8 mouse cellular contexts compared by ENCODE assay signal in the genomic region with DNA sequence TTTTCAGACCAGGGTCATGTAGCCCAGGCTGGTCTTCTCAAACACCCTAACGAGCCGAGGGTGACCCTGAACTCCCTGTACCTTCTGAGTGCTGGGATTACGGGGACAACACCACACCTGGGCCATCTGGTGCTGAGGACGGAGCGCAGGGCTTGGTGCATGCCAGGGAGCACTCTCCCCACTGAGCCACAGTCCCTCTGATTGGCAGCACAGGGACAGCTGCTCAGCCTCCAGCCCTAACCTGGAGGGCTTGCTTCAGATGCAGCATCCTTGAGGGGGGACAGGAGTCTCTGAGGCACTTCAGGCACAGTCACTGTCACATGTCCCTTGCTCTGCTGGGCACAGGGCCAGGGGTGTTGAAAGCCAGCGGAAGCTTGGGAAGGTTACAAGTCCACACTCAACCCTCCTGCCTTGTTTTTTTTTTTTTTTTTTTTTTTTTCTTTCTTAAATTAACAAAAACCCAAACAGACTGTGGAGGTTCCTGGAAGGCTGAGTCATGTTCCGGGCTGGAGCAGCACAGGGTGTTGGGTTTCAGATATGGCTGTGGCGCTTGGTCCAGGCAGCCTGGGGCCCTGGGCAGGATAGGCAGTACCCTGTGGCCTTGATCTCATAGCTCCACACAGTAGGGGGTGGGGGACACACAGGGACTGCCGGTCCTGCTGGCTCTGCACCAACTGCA. TPM values are rescaled to one million over a fixed set of nuclear protein-coding genes. Genes with fewer than 3 reads are reported as not detected.
DNase-seq lines count a peak whose midpoint lies in the region; ATAC-seq and TF ChIP-seq lines count a peak whose summit lies in the region.

No protein-coding gene starts in this region.

- POLR2A ChIA-PET in Patski (lab: Charles Lee) = interaction anchor here (0.6 to 6.8 kb wide), 16 partner anchors 8 to 1773 kb away, joined by 3 to 50 read pairs (median 4); a partner anchor contains a TSS

- peak overlapping the region; percentile 50; the same call in 1 of the 2 replicates for H3K27ac ChIP-seq in hindbrain, embryonic 16.5 days (ENCODE audit: low read depth, low read length)
- H3K27ac ChIP-seq in left cerebral cortex, adult 2 months = peak overlapping the region; percentile 83

- peak overlapping the region; percentile 35; the same call in 1 of the 2 replicates for H3K9ac ChIP-seq in hindbrain, embryonic 16.5 days (ENCODE audit: low read depth, low read length)

- in situ Hi-C loops in Patski (cut with MboI; ENCODE audit: low pct_unique_long_range_greater_than_20kb) = loop anchor here (5.0 kb wide), 2 partner anchors 36 to 84 kb away; a partner anchor contains a TSS

- ATAC-seq in Patski = peak; percentile 65
- peak; percentile 53 for ATAC-seq in hindbrain, embryonic 16.5 days

- no peak overlapping the region for H3K4me3 ChIP-seq in hindbrain, embryonic 16.5 days (ENCODE audit: low read length)
- H3K4me3 ChIP-seq in left cerebral cortex, adult 2 months = no peak overlapping the region

- DNase-seq in Patski (ENCODE audit: low read depth, low spot score) = peak; percentile 96
- DNase-seq in cerebellum, adult 8-10 months = peak; percentile 79
- peak; percentile 85 for DNase-seq in gastrocnemius, adult 18-20 months (ENCODE audit: low spot score)
- DNase-seq in left cerebral cortex, adult 2 months (ENCODE audit: extremely low spot score in 1 of 2, low spot score in 2 of 2) = peak; percentile 69 to 72
- DNase-seq in lung, postnatal 36 days = peak; percentile 94
- DNase-seq in right cerebral cortex, postnatal 14 days = peak; percentile 73
- DNase-seq in thymus, adult 18-20 months = no peak

- no peak for TF ChIP-seq CTCF in Patski (IDR thresholded peaks at IDR 0.05)
- no peak for TF ChIP-seq CTCF in left cerebral cortex, adult 2 months (IDR thresholded peaks at IDR 0.05)

- CTCF ChIA-PET in Patski (lab: Charles Lee) = interaction anchor here (0.6 to 1.2 kb wide), 4 partner anchors 10 to 19 kb away, joined by 3 to 4 read pairs (median 4); no protein-coding TSS in a partner anchor

- H3K9me3 ChIP-seq in hindbrain, embryonic 16.5 days (ENCODE audit: control insufficient read depth, low read length) = no peaks in the 10 kb centered on the region

- H3K4me1 ChIP-seq in hindbrain, embryonic 16.5 days (ENCODE audit: control insufficient read depth, insufficient read depth, low read depth, low read length) = peaks cover 3% of the 10 kb centered on the region; the same call in 1 of the 2 replicates

- no peak overlapping the region for H3K4me2 ChIP-seq in hindbrain, embryonic 16.5 days (ENCODE audit: low read length)

- 63% methylated on average over 9 of the region's 9 CpGs for WGBS in hindbrain, embryonic 16.5 days

- H3K36me3 ChIP-seq in hindbrain, embryonic 16.5 days (ENCODE audit: control insufficient read depth, insufficient read depth, low read length) = peaks cover 5% of the 10 kb centered on the region; the same call in 1 of the 2 replicates

- intact Hi-C loops in left cerebral cortex, adult 2 months (cut with DNase I) = no loop called here

- no peaks in the 10 kb centered on the region for H3K27me3 ChIP-seq in Patski
- no peaks in the 10 kb centered on the region for H3K27me3 ChIP-seq in hindbrain, embryonic 16.5 days (replicated peaks; ENCODE audit: control insufficient read depth, insufficient read depth, low read length)

RNA-seq across cellular contexts. Expression of a gene that starts 24.0 kb away (rescaled TPM):
- 916 TPM for polyA plus RNA-seq in Patski (2021)
- total RNA-seq in gastrocnemius, adult 18-20 months (2021) = 100 to 1,000 TPM; 631 to 739 TPM
- 601 and 643 TPM in 2 replicates for polyA plus RNA-seq in hindbrain, embryonic 16.5 days (2015; fragmentation: Nextera tagmentation; extraction: Ambion mirVana)
- 100 to 1,000 TPM; 494 to 526 TPM for total RNA-seq in left cerebral cortex, adult 2 months (2021)

RNA-seq across cellular contexts. Expression of a gene that starts 31.4 kb away (rescaled TPM):
- polyA plus RNA-seq in Patski (2021) = 146 TPM
- total RNA-seq in gastrocnemius, adult 18-20 months (2021) = 10 to 100 TPM; 44.3 to 46.2 TPM
- 141 and 143 TPM in 2 replicates for polyA plus RNA-seq in hindbrain, embryonic 16.5 days (2015; fragmentation: Nextera tagmentation; extraction: Ambion mirVana)
- total RNA-seq in left cerebral cortex, adult 2 months (2021) = 10 to 100 TPM; 73.0 to 76.0 TPM

RNA-seq across cellular contexts. Expression of a gene that starts 34.4 kb away (rescaled TPM):
- 181 TPM for polyA plus RNA-seq in Patski (2021)
- 1 to 10 TPM; 5.4 to 5.9 TPM for total RNA-seq in gastrocnemius, adult 18-20 months (2021)
- 10.3 and 13.0 TPM in 2 replicates for polyA plus RNA-seq in hindbrain, embryonic 16.5 days (2015; fragmentation: Nextera tagmentation; extraction: Ambion mirVana)
- total RNA-seq in left cerebral cortex, adult 2 months (2021) = 10 to 100 TPM; 21.4 to 22.1 TPM

RNA-seq across cellular contexts. Expression of a gene that starts 44.6 kb away (rescaled TPM):
- 140 TPM for polyA plus RNA-seq in Patski (2021)
- 100 to 1,000 TPM; 145 to 148 TPM for total RNA-seq in gastrocnemius, adult 18-20 months (2021)
- 17.7 and 18.3 TPM in 2 replicates for polyA plus RNA-seq in hindbrain, embryonic 16.5 days (2015; fragmentation: Nextera tagmentation; extraction: Ambion mirVana)
- 100 to 1,000 TPM; 102 to 106 TPM for total RNA-seq in left cerebral cortex, adult 2 months (2021)

RNA-seq across cellular contexts. Expression of a gene that starts 54.5 kb away (rescaled TPM):
- 0.85 TPM for polyA plus RNA-seq in Patski (2021)
- 1 to 10 TPM in 1 of 2 experiments, under 1 TPM in 1; 0.75 to 1.3 TPM for total RNA-seq in gastrocnemius, adult 18-20 months (2021)
- 1.7 and 2.2 TPM in 2 replicates for polyA plus RNA-seq in hindbrain, embryonic 16.5 days (2015; fragmentation: Nextera tagmentation; extraction: Ambion mirVana)
- 1 to 10 TPM; 3.5 TPM for total RNA-seq in left cerebral cortex, adult 2 months (2021)

Comparison
In these comparisons a context has a peak if more than half of its experiments do, and no peak if none do; other contexts are left out.
1. DNase-seq: peak in Patski (single experiment), cerebellum, adult 8-10 months (single experiment), gastrocnemius, adult 18-20 months (single experiment), left cerebral cortex, adult 2 months (2 of 2), lung, postnatal 36 days (single experiment) and right cerebral cortex, postnatal 14 days (single experiment); none in thymus, adult 18-20 months (0 of 2).